Mouse (Mus musculus): ENCODE results near the gene Gm8947.

- TF ChIP-seq CTCF (IDR thresholded peaks at IDR 0.05; ENCODE audit: extremely low read depth, insufficient read length, insufficient replicate concordance, low read depth, low read length) (no peak), POLR2A (IDR thresholded peaks at IDR 0.05; ENCODE audit: low read depth, low read length) (no peak)
Measured at GRCm38 (mm10) chr1:151166031-151166430, 26.1 kb upstream of the Gm8947 start.
